Mouse (Mus musculus): ENCODE measurements around the gene Gm13696.
"Not testable (repeated sequence)": the region's sequence is repeated elsewhere in the genome, so short reads cannot be mapped to it uniquely, and the experiment has no call there.

The Gm13696 gene

GRCm38 (mm10) chr2:83972823-83973222 is at the start of gene Gm13696:
Gene Gm13696, plus strand, starts transcription at chr2:83973123.
- DNase-seq (ENCODE audit: low spot score), result not testable (repeated sequence)

DNA sequence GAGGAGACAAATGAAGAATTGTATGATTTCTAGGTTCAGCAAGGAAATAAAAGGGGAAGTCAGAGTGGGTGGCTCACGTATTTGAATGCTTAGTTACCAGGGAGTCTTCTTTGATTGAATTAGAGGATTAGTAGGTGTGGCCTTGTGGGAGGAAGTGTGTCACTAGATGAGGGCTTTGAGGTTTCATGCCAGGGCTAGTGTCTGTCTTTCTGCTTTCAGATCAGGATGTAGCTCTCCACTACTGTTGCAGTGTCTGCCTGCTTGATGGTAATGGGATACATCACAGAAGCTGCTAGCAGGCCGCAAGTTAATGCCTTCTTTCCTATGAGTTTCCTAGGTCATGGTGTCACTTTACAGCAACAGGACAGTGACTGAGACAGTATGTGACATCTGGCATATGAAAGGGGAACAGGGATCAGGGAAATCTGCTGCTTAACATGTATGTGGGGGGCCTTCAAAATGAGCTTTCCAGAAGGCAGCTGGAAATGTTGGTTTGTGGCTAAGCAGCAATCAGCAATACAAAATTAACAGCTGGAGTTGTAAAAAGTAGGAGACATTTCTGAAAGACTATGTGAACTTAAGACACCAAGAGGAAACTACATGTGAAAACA is 43.3 kb upstream of the Gm13696 start:
- DNase-seq (ENCODE audit: low spot score), result no peak

DNA sequence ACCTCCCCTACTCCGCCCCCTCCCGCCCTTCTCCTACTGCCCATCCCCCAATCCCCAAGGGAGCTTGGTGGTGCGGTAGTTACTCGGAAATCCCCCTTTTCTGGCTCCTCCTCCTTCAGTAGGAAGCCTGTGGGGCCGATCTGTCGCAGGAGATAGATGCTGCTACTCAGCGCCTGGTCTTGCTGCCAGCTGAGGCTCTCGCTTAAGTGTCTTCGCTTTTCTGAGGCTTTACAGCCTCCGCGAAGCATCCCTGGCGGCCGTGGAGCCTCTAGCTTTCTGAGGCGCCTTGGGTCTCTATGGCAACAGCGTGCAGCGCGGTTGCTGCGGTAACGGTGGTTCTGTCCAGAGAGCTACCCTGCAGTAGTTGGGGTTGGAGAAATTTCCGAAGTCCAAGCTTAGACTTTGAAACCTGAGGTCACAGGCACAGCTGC is 32.0 kb upstream of the Gm13696 start, which contains the start of gene Zswim2:
Gene Zswim2 (minus strand): TSS at position 298 of the 431 bp plus-strand sequence.
- peak; percentile 45 for DNase-seq (ENCODE audit: low spot score)

- no peak for DNase-seq (ENCODE audit: low spot score)
Measured at GRCm38 (mm10) chr2:83941378-83941777, 31.5 kb upstream of the Gm13696 start.

DNA sequence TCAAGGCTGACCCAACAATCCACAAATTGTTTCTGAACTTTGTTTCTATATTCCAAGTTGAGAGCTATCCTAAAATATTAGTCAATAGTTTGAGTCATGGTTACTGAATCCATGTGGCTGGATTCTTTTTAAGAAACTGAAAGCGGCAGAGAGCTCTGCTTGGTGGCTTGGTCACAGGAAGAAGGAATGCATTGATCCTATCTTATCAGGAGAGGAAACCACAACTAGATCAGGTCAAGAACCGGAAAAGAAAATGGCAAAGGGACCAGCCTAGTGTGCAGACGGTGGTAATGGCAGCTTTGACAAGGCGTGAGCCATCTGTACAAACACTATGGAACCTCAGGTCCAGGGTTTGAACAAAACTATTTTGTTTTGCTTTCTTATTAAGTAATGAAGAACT is 31.1 kb upstream of the Gm13696 start:
- no peak for DNase-seq (ENCODE audit: low spot score)

GRCm38 (mm10) chr2:83955393-83955792 is 17.5 kb upstream of the Gm13696 start, which contains the start of gene Gm13698:
Gene Gm13698, plus strand, starts transcription at chr2:83955693.
- DNase-seq (ENCODE audit: low spot score), result not testable (repeated sequence)

DNA sequence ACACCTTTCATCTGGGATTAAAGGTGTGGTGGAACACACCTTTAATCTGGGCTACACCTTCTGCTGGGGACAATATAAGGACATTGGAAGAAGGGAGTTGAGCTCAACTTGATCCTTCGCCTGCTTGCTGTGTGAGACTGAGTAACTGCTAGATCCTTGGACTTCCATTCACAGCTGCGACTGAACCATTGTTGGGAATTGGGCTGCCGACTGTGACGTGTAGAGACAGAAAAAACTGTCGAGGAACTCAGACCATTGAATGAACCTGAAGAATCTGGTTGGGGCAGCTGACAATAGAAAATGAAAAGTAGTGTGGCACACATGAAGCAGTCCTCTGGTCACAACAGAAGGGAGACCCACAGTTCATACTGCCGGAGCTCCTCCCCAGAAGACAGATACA is 11.7 kb upstream of the Gm13696 start, which contains the start of gene Gm13693:
Gene Gm13693 (plus strand): TSS at position 301 of the 400 bp plus-strand sequence.
- not testable (repeated sequence) for DNase-seq (ENCODE audit: low spot score)

- DNase-seq (ENCODE audit: low spot score), result not testable (repeated sequence)
Measured at GRCm38 (mm10) chr2:83967013-83967412, 5.9 kb upstream of the Gm13696 start, which contains the start of gene Gm13695. Gene Gm13695, plus strand, starts transcription at chr2:83967313.

DNA sequence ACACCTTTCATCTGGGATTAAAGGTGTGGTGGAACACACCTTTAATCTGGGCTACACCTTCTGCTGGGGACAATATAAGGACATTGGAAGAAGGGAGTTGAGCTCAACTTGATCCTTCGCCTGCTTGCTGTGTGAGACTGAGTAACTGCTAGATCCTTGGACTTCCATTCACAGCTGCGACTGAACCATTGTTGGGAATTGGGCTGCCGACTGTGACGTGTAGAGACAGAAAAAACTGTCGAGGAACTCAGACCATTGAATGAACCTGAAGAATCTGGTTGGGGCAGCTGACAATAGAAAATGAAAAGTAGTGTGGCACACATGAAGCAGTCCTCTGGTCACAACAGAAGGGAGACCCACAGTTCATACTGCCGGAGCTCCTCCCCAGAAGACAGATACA is 5.7 kb downstream of the Gm13696 start, which contains the start of gene Gm13694:
Gene Gm13694 (plus strand): TSS at position 301 of the 400 bp plus-strand sequence.
- not testable (repeated sequence) for DNase-seq (ENCODE audit: low spot score)

GRCm38 (mm10) chr2:83984443-83984842 is 11.5 kb downstream of the Gm13696 start, which contains the start of gene Gm13697:
Gene Gm13697, plus strand, starts transcription at chr2:83984743.
- DNase-seq (ENCODE audit: low spot score), result not testable (repeated sequence)

DNA sequence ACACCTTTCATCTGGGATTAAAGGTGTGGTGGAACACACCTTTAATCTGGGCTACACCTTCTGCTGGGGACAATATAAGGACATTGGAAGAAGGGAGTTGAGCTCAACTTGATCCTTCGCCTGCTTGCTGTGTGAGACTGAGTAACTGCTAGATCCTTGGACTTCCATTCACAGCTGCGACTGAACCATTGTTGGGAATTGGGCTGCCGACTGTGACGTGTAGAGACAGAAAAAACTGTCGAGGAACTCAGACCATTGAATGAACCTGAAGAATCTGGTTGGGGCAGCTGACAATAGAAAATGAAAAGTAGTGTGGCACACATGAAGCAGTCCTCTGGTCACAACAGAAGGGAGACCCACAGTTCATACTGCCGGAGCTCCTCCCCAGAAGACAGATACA is 17.3 kb downstream of the Gm13696 start, which contains the start of gene Gm13691:
Gene Gm13691 (plus strand): TSS at position 301 of the 400 bp plus-strand sequence.
- not testable (repeated sequence) for DNase-seq (ENCODE audit: low spot score)

DNA sequence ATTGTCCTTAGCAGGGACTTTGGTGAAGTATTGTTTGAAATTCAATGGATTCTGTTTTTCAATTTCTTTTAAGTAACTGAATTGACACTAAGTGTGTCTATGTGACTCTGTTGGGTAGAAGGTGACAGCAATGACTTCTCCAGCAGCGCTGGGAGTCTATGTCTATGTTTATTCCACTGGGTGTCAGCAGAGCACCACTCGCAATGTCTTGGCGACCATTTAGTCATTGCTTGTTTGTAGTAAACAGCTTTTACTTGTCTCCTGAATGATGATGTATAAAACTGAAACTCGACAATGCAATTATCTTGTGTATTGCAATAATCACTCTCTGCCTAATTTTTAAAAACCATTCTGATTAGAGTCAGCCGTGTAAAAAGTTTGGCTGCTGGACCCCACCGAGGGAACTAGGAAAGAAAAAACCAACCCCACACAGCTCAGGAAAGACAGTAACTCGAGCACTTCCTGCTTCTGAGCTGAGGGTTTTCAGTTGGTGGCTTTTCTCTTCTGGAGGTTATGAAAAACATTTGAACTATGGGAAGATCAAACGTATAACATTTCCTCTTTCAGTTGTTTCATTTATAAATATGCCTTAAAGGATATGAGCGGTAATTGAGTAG is 20.8 kb downstream of the Gm13696 start:
- not testable (repeated sequence) for DNase-seq (ENCODE audit: low spot score)

GRCm38 (mm10) chr2:83994526-83994925 is 21.6 kb downstream of the Gm13696 start:
- not testable (repeated sequence) for DNase-seq (ENCODE audit: low spot score)

- no peak for DNase-seq (ENCODE audit: low spot score)
Measured at GRCm38 (mm10) chr2:84008913-84009312, 36.0 kb downstream of the Gm13696 start.

GRCm38 (mm10) chr2:84009818-84010217 is 36.9 kb downstream of the Gm13696 start:
- no peak for DNase-seq (ENCODE audit: low spot score)

DNA sequence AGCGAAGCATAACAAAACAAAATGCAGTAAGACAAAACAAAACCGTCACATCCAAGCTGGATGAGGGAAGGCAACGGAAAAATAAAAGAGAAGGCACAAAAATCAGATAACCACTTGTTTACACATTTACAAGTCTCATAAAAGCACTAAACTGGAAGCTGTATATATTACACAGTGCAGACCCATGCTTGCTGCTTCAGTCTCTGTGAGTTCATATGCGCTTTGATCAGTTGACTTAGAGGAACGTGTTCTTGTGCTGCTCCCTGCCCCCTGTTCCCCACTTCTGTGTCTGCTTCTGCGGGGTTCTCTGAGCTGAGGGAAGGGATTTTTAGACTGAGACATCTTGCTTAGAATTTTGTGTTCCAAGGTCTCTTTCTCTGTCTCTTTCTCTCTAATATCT is 41.6 kb downstream of the Gm13696 start:
- no peak for DNase-seq (ENCODE audit: low spot score)

DNA sequence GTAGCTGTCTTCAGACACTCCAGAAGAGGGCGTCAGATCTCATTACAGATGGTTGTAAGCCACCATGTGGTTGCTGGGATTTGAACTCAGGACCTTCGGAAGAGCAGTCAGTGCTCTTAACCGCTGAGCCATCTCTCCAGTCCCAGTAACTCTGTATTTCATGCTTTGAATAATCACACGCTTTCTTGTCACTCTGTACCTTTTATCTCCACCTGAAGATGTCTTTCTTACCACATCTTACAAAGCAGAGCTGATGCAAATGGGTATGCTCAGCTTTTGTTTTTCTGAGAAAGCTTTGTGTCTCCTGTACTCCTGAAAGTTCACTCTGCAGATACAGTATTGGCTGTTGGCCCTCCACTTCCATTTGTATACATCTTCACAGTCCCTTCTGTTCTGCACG is 43.4 kb downstream of the Gm13696 start:
- not testable (repeated sequence) for DNase-seq (ENCODE audit: low spot score)

DNA sequence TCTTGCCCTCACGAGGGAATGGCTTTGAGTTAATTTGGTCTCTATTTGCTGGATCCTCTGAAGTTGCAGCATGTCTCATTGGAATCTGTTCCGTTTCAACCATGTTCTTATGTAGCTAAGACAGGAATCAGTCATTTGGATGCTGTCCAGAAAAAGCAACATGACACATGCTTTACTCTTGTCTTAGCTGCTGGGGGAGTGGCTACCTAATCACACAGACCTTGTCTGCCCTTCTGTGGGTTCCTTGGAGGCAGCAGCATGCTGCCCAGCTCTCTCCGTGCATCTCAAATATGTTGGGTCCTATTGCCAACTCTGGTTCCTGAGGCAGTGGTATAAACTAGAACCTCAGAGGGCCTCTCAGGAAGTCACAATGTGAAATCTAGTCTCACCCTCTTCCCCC is 45.4 kb downstream of the Gm13696 start:
- no peak for DNase-seq (ENCODE audit: low spot score)

GRCm38 (mm10) chr2:84019519-84020305 is 46.8 kb downstream of the Gm13696 start:
- peak; percentile 26 for DNase-seq (ENCODE audit: low spot score)

DNA sequence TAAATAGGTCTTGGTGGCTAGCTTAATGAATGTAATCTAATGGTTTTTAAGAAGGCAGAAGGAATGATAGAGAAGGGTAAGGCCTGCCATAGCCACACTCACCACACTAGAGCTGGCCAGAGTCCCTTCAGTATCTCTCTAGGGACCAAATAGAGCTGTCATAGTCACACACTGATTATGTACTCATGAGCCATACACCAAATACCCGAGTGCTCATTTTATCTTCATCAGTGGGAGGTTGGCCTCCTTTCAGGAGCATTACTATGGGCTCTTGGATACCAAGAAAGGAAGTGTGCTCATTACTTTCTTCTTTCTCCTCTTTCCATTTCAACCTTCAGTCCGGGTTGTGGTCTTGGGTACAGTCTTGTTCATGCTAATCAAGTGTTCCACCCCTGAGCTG is 49.0 kb downstream of the Gm13696 start:
- DNase-seq (ENCODE audit: low spot score), result no peak

- no peak for DNase-seq (ENCODE audit: low spot score)
Measured at GRCm38 (mm10) chr2:84022905-84023304, 50.0 kb downstream of the Gm13696 start.

DNA sequence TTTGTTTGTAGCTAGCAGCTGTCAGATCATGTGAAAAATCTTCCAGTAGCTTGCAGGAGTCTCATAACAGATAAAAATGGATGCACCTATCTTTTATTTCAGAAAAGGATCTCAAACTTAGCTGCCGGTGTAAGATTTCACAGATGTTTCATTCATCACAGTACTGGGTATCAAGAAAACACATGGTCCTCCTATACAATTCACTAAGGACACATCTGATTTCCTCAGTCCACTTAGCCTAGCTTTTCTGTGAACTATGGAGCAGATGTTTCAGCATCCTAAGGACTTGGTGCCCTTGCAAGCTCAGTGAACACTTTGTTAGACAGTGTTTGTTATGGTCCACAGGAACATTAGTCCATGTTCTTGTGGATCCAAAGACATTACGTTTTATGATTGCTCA is 50.4 kb downstream of the Gm13696 start:
- no peak for DNase-seq (ENCODE audit: low spot score)
